Mouse (Mus musculus) olfactory bulb, adult 2 months (tissue): Measurements from ENCODE around the gene Kcnq1. TPM values are rescaled to one million over a fixed set of nuclear protein-coding genes. Genes with fewer than 3 reads are reported as not detected.

ENCODE experiments used
- H3K27ac ChIP-seq: fragments of 200-500 bp; 2 replicates; pipeline ENCODE4 v1.5.1; 2012; ENCODE audit warnings: low read depth, low read length; ENCODE audit not compliant: insufficient read depth
- H3K4me1 ChIP-seq: fragments of 200-500 bp; 2 replicates; pipeline ENCODE4 v1.6.1; 2012; ENCODE audit warnings: low read length; ENCODE audit not compliant: control insufficient read depth, insufficient read depth
- H3K4me3 ChIP-seq: fragments of 200-500 bp; 2 replicates; pipeline ENCODE4 v1.5.1; 2012; ENCODE audit warnings: mild to moderate bottlenecking, low read depth, low read length, moderate library complexity; ENCODE audit not compliant: insufficient read depth
- CTCF ChIP-seq: fragments of 200-500 bp; IDR thresholded peaks from 2 replicates; pipeline ENCODE4 v1.5.1; 2012; ENCODE audit warnings: low read depth, mild to moderate bottlenecking, low read length, moderate library complexity; ENCODE audit not compliant: insufficient read depth
- POLR2A ChIP-seq: fragments of 200-500 bp; IDR thresholded peaks from 2 replicates; pipeline ENCODE4 v1.6.1; 2012; ENCODE audit warnings: mild to moderate bottlenecking, low read depth, low read length, moderate library complexity; ENCODE audit not compliant: insufficient read depth
- WGBS: fragments of 180-500 bp; shearing (Covaris S2); methylation state at CpG from one replicate; pipeline ENCODE4 v1.1.7; 2018; 5-methylcytosine and 5-hydroxymethylcytosine counted together
- polyA plus RNA-seq: library from polyadenylated mRNA; stranded (reverse); fragments of >200 nt; gene quantifications from 2 replicates; pipeline ENCODE4 v1.2.4, GENCODE M21; 2012; ENCODE audit warnings: low replicate concordance; ENCODE audit not compliant: missing spikeins, insufficient read depth, insufficient read length

Kcnq1 gene
- polyA plus RNA-seq, 1 experiment: not detected

DNA sequence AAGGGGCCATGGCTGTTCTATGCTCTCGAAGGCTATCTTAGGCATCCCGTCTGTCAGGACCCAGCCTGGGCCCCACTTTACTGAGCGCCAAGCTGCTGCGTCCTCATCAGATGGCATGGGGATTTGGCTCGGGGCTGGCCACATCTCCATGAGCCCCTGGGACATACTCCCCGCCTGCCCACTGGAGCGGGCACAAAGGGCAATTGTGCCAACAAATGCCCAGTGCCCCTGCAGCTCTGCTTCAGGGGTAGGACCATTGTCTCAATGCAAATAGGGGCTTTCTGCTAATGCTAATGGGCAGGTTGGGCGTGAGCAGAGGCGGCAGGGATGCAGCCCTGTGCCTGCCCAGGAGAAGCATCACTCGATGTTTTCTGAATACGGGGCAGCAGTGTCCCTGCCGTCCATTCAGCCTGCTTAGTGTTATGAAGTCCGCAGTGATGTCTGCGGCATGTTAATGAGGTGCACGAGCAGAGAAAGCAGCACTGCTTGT lies 91.8 kb downstream of the Kcnq1 start:
- Histone ChIP-seq H3K4me3 (no peak overlapping the region), H3K27ac (no peak overlapping the region), H3K4me1 (peaks cover 7% of the 10 kb centered on the region; the same call in 1 of the 2 replicates)
- TF ChIP-seq CTCF (no peak), POLR2A (no peak)
- WGBS: 14% methylated on average over 15 of the region's 15 CpGs

DNA sequence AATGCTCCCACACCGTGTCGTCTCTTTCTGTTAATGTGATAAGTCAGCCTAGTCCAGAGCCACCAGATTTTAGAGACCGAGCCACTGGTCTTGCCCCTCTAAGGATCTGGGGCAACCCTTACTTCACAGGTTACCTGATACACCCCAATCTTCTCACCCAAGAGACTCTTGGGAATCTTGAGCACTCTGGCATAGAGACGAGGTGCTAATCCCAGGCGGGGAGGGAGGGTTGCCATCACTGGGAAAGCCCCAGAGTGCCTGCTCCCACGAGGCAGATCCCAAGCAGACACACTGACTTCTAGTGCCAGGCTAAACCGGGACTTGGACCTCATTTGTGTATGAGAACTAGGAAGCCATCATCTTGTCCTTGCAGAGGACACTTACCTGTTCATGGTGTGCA lies 92.3 kb downstream of the Kcnq1 start:
- Histone ChIP-seq H3K27ac (no peak overlapping the region), H3K4me1 (peaks cover 7% of the 10 kb centered on the region; the same call in 1 of the 2 replicates), H3K4me3 (no peak overlapping the region)
- 19% methylated on average over 7 of the region's 7 CpGs for WGBS
- no peak for TF ChIP-seq POLR2A
- no peak for TF ChIP-seq CTCF

DNA sequence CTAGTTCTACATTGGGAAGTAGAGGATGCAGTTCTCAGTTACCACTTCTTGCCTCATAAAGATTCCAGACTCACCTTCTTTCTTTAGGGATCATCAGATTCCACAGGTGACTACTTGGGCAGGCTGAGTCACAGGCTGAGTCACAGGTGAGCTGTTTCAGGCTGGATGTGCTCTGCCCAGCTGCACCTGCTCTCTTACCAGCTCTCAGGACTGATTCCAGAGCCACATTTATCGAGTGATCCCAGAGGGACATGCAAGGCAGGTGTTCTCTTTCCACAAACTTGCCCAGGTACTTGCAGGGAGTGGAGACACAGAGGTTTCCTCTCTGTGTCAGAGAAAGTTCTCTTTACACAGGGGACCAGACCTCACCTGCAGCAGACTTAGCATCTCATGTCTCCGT lies 95.1 kb downstream of the Kcnq1 start:
- no peak for TF ChIP-seq POLR2A
- no peak for TF ChIP-seq CTCF
- Histone ChIP-seq H3K4me3 (no peak overlapping the region), H3K4me1 (peaks cover 7% of the 10 kb centered on the region; the same call in 1 of the 2 replicates), H3K27ac (no peak overlapping the region)
- 93% methylated on average over 2 of the region's 2 CpGs for WGBS

DNA sequence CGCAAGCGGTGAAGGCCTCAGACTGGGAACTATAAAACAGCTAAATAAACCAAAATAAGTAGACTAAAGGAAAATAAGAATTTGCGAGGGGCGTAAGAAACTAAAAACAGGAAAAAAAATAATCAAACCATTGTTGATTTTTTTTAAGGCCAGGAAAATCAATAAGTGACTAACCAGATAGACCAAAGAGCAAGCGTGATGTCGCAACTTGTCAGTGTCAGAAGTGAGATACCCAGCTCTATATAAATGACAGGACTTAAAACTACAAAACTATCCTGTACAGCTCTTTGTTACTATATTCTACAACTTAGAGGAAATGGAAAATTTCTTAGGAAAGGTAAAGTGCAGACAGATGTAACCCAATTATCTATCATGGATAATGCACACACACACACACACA lies 97.7 kb downstream of the Kcnq1 start:
- Histone ChIP-seq H3K4me1 (no peaks in the 10 kb centered on the region), H3K4me3 (no peak overlapping the region), H3K27ac (no peak overlapping the region)
- WGBS: 96% methylated on average over 6 of the region's 6 CpGs
- TF ChIP-seq POLR2A: no peak
- no peak for TF ChIP-seq CTCF

DNA sequence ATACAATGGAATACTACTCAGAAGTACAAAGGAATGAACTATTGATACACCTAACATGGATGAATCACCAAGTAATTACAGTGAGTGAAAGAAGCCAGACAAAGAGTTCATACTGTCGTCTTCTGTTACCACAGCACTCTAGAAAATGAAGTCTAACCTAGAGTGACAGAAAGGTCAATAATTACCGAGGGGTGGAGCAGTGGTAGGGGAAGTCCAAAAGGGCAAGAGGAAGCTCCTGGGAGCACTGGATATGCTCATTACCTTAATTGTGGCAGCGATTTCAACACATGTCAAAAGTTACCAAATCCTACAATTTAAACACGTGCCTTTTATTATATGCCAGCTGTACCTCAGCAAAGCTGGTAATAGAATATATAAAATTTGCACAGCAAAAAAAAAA lies 100.9 kb downstream of the Kcnq1 start:
- no peak for TF ChIP-seq POLR2A
- TF ChIP-seq CTCF: no peak
- WGBS: 67% methylated on average over 4 of the region's 4 CpGs
- Histone ChIP-seq H3K4me3 (no peak overlapping the region), H3K4me1 (no peaks in the 10 kb centered on the region), H3K27ac (no peak overlapping the region)

DNA sequence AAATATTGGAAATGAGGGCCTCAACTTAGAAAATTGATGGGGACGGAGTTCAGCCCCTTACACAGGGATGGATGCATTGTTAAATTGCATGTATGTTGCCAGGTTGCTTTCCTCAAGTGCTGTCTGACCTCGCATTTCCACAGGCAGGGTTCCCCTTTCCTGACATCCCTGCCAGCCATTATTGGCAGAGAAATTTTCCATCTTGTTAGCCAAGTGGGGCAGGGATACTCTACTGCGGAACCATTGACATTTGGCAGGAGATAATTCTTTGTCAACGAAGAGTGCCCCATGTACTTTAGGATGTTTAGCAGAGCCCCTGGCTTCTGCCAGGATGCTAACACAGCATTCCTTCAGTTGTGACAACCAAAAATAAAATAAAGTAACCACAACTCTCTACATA lies 104.6 kb downstream of the Kcnq1 start:
- no peak overlapping the region for H3K4me3 ChIP-seq
- H3K4me1 ChIP-seq: no peaks in the 10 kb centered on the region
- TF ChIP-seq CTCF (no peak), POLR2A (no peak)
- WGBS: 50% methylated on average over 4 of the region's 4 CpGs
- H3K27ac ChIP-seq: no peak overlapping the region

DNA sequence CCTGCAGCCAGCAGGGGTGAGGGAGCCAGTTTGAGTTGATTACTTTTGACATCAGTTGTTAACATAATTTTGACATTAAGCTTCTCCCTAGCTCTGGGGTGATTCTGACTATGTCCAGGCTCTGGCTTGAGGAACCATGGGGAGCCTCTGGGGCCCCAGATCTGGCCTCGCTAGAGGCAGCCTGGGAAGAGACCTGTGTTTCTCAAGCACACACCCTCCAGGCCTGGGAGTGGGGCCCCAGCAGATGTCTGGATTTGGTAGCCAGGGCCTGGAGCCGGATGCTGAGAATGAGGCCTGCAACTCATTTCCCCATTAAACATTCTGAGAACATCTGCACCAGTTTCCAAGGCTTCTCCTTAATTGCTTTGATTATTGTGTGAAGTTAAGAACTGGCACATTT lies 145.0 kb downstream of the Kcnq1 start:
- Histone ChIP-seq H3K27ac (no peak overlapping the region), H3K4me3 (no peak overlapping the region), H3K4me1 (no peaks in the 10 kb centered on the region)
- no peak for TF ChIP-seq POLR2A
- TF ChIP-seq CTCF: no peak
- 82% methylated on average over 2 of the region's 2 CpGs for WGBS

DNA sequence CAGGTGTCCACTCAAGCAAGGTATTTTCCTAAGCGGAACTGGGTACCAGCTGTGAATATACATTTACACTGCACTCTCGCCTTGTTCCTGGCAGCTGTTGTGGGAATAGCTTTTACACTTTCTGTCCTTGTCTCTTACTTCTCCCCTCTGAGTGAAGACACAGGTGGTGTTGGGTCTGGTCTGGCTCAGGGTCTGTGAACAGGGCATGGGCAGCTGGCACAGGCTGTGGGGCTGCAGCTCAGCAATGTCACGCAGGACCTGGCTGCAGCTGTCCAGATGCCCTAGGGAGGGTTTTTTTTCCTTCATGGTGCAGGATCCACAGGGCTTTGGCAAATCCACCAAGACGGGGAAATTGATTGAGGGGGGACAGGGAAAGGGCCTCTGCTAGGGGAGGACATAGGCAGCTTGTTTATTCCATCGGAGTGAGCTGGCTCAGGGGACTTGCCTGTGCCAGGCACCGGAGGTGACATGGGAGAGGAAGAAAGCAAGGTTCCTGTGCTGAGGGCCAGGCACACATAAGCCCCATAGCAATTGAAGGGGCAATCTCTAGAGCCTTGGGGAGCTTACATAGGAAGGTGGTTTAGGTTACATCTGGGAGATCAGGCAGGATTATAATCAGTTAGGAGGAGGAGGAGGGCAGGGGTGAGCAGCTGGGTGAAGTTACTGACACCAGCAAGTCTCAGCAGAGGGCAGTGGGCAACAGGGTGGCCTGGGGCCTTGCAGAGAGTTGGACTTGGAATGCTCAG lies 147.1 kb downstream of the Kcnq1 start:
- WGBS: 95% methylated on average over 6 of the region's 6 CpGs
- H3K4me1 ChIP-seq: no peaks in the 10 kb centered on the region
- no peak overlapping the region for H3K4me3 ChIP-seq
- H3K27ac ChIP-seq: no peak overlapping the region
- TF ChIP-seq CTCF: no peak
- no peak for TF ChIP-seq POLR2A

DNA sequence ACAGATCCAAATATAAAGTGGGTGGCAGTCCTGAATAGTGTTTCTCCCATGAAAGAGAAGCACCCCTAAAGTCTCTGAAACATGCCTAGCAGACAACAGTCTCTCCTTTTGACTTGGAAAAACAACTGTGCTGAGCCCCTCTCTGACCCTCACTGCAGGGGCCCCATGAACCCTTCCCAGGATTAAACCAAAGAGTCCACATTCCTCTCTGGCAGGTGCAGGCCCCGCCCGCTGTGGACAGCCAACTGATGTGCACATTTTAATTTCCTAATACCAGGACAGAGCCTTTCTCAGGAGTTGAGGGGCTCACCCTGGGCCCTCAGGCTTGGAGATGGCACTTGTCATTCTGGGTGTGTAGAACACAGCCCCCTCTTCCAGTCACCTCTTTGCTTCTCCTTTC lies 148.7 kb downstream of the Kcnq1 start:
- Histone ChIP-seq H3K27ac (no peak overlapping the region), H3K4me1 (no peaks in the 10 kb centered on the region), H3K4me3 (no peak overlapping the region)
- 100% methylated on average over 2 of the region's 2 CpGs for WGBS
- TF ChIP-seq POLR2A (no peak), CTCF (no peak)
